Mouse (Mus musculus) thymus, adult 2 months (tissue): Measurements from ENCODE around the gene Nectin1. TPM values are rescaled to one million over a fixed set of nuclear protein-coding genes. Genes with fewer than 3 reads are reported as not detected.

ENCODE experiments used
- DNase-seq: peaks from one replicate; pipeline ENCODE4 v3.0.0; 2021
- H3K27ac ChIP-seq: fragments of 200-500 bp; 2 replicates; pipeline ENCODE4 v1.5.1; 2012; ENCODE audit warnings: low read length, control low read depth; ENCODE audit not compliant: control insufficient read depth, insufficient read depth
- H3K27me3 ChIP-seq: fragments of 200-500 bp; 2 replicates; pipeline ENCODE4 v1.6.1; 2012; ENCODE audit warnings: mild to moderate bottlenecking, low read length, moderate library complexity, mixed read lengths; ENCODE audit not compliant: control insufficient read depth, insufficient read depth
- H3K36me3 ChIP-seq: fragments of 200-500 bp; 2 replicates; pipeline ENCODE4 v1.6.1; 2012; ENCODE audit warnings: mild to moderate bottlenecking, low read length, moderate library complexity; ENCODE audit not compliant: control insufficient read depth, insufficient read depth
- H3K4me1 ChIP-seq: fragments of 200-500 bp; replicated peaks from 2 replicates; pipeline ENCODE4 v1.6.1; 2012; ENCODE audit warnings: low read length; ENCODE audit not compliant: control insufficient read depth, insufficient read depth
- H3K4me3 ChIP-seq: fragments of 200-500 bp; 2 replicates; pipeline ENCODE4 v1.5.1; 2012; ENCODE audit warnings: mild to moderate bottlenecking, low read length, control low read depth, moderate library complexity; ENCODE audit not compliant: control insufficient read depth, insufficient read depth
- CTCF ChIP-seq: fragments of 200-500 bp; IDR thresholded peaks from 2 replicates; pipeline ENCODE4 v1.5.1; 2012; ENCODE audit warnings: mild to moderate bottlenecking, control low read depth, low read length, moderate library complexity, borderline replicate concordance; ENCODE audit not compliant: control insufficient read depth, poor library complexity, insufficient read depth; ENCODE audit errors: extremely low read depth
- POLR2A ChIP-seq: fragments of 200-500 bp; IDR thresholded peaks from 2 replicates; pipeline ENCODE4 v1.6.1; 2012; ENCODE audit warnings: mild to moderate bottlenecking, low read length, control low read depth, moderate library complexity; ENCODE audit not compliant: control insufficient read depth, poor library complexity, insufficient read depth; ENCODE audit errors: extremely low read depth
- WGBS: fragments of 180-500 bp; shearing (Covaris S2); methylation state at CpG from one replicate; pipeline ENCODE4 v1.1.7; 2018; 5-methylcytosine and 5-hydroxymethylcytosine counted together
- polyA plus RNA-seq: library from polyadenylated mRNA; depleted of rRNA; stranded (reverse); fragments of >200 nt; gene quantifications from 2 replicates; pipeline ENCODE4 v1.2.3, GENCODE M21; 2012

Nectin1 gene
- polyA plus RNA-seq, 1 experiment, result 23.3 TPM

- Histone ChIP-seq H3K36me3 (no peaks in the 10 kb centered on the region), H3K4me1 (no peaks in the 10 kb centered on the region), H3K27me3 (no peaks in the 10 kb centered on the region), H3K4me3 (no peak overlapping the region), H3K27ac (no peak overlapping the region)
- TF ChIP-seq POLR2A, result no peak
- TF ChIP-seq CTCF, result no peak
- DNase-seq, result peak; percentile 43
- WGBS, result 27% methylated on average over 22 of the region's 22 CpGs
Observed at GRCm38 (mm10) chr9:43730284-43731027, 13.3 kb upstream of the Nectin1 start.

- DNase-seq, result no peak
- Histone ChIP-seq H3K4me3 (no peak overlapping the region), H3K27me3 (no peaks in the 10 kb centered on the region), H3K36me3 (no peaks in the 10 kb centered on the region), H3K4me1 (no peaks in the 10 kb centered on the region), H3K27ac (no peak overlapping the region)
- TF ChIP-seq CTCF (no peak), POLR2A (no peak)
- WGBS, result 83% methylated on average over 6 of the region's 6 CpGs
Observed at GRCm38 (mm10) chr9:43731880-43732279, 11.9 kb upstream of the Nectin1 start.

GRCm38 (mm10) chr9:43732671-43733070 is 11.1 kb upstream of the Nectin1 start:
- no peaks in the 10 kb centered on the region for H3K36me3 ChIP-seq
- TF ChIP-seq CTCF (no peak), POLR2A (no peak)
- no peaks in the 10 kb centered on the region for H3K27me3 ChIP-seq
- no peak for DNase-seq
- H3K4me3 ChIP-seq, result no peak overlapping the region
- no peak overlapping the region for H3K27ac ChIP-seq
- 79% methylated on average over 8 of the region's 8 CpGs for WGBS
- no peaks in the 10 kb centered on the region for H3K4me1 ChIP-seq

GRCm38 (mm10) chr9:43734952-43735351 is 8.8 kb upstream of the Nectin1 start:
- H3K4me1 ChIP-seq, result no peaks in the 10 kb centered on the region
- no peaks in the 10 kb centered on the region for H3K27me3 ChIP-seq
- H3K4me3 ChIP-seq, result no peak overlapping the region

GRCm38 (mm10) chr9:43736046-43736730 is 7.6 kb upstream of the Nectin1 start:
- Histone ChIP-seq H3K27ac (no peak overlapping the region), H3K27me3 (no peaks in the 10 kb centered on the region), H3K4me1 (no peaks in the 10 kb centered on the region), H3K4me3 (no peak overlapping the region), H3K36me3 (no peaks in the 10 kb centered on the region)
- no peak for TF ChIP-seq POLR2A
- TF ChIP-seq CTCF, result no peak
- WGBS, result 96% methylated on average over 9 of the region's 9 CpGs
- DNase-seq, result no peak

More at GRCm38 (mm10) chr9:43734952-43735351, 8.8 kb upstream of the Nectin1 start:
- Histone ChIP-seq H3K27ac (no peak overlapping the region), H3K36me3 (no peaks in the 10 kb centered on the region)
- TF ChIP-seq CTCF, result no peak
- no peak for TF ChIP-seq POLR2A
- no peak for DNase-seq

GRCm38 (mm10) chr9:43737331-43737730 is 6.5 kb upstream of the Nectin1 start:
- DNase-seq, result no peak
- Histone ChIP-seq H3K4me1 (no peaks in the 10 kb centered on the region), H3K27me3 (no peaks in the 10 kb centered on the region), H3K36me3 (no peaks in the 10 kb centered on the region), H3K4me3 (no peak overlapping the region), H3K27ac (0 out of 2 replicates have a peak overlapping the region, but pooled peaks have one; percentile 43)
- TF ChIP-seq CTCF, result no peak
- no peak for TF ChIP-seq POLR2A
- WGBS, result 36% methylated on average over 3 of the region's 3 CpGs

- TF ChIP-seq CTCF (no peak), POLR2A (no peak)
- Histone ChIP-seq H3K27me3 (no peaks in the 10 kb centered on the region), H3K4me1 (peaks cover under 1% of the 10 kb centered on the region; the same call in 1 of the 2 replicates), H3K27ac (no peak overlapping the region), H3K36me3 (no peaks in the 10 kb centered on the region), H3K4me3 (no peak overlapping the region)
- DNase-seq, result no peak
- 22% methylated on average over 12 of the region's 12 CpGs for WGBS
Observed at GRCm38 (mm10) chr9:43737871-43738292, 5.9 kb upstream of the Nectin1 start.
